Mouse (Mus musculus) liver (tissue): ENCODE data around the gene Cspg4.
"Not testable (repeated sequence)": the region's sequence is repeated elsewhere in the genome, so short reads cannot be mapped to it uniquely, and the experiment has no call there.

Experiments
- DNase-seq: peaks from one replicate; pipeline ENCODE4 v3.0.0-alpha.2; 2020; ENCODE audit warnings: mixed read lengths

The Cspg4 gene

GRCm38 (mm10) chr9:56894006-56894405, 29.2 kb downstream of the Cspg4 start:
- DNase-seq = no peak

GRCm38 (mm10) chr9:56896779-56897178, 31.9 kb downstream of the Cspg4 start:
- DNase-seq = no peak

DNA sequence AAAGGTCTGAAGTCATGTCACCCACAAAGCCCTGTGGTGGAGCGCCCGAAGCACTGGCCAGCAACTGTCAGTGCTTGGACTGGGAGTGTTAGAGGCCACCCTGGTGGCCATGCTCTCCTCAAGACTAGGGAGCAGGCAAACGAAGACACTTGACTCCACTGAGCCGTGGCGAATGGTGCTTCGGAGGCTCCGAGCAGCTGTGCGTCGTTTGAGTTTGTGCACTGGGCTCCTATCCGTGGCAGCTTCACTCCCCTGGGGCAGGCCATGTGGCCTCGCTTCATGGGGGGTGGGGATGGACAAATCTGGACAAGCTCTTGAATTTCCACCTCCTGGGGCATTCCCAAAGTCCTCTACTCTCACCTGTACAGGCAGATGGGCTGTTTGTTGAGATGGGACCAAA, 34.6 kb downstream of the Cspg4 start:
- no peak for DNase-seq

DNA sequence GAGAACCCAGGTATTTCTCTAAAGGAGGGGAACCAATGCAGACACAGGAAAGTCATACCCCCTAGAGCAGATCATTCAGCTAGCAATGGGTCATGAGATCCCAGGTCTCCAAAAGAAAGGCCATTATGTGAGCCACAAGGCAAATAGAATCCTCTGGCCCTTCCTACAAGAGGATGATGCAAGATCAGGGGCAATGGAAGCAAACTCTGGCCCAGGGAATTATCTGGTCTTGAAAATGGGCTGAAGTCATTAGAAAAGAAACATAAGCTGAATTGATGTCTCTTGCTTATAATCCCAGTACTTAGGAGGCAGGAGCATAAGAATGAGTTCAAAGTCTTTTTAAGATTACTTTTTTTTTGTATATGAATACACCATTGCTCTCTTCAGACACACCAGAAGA, 35.2 kb downstream of the Cspg4 start:
- DNase-seq = no peak

DNA sequence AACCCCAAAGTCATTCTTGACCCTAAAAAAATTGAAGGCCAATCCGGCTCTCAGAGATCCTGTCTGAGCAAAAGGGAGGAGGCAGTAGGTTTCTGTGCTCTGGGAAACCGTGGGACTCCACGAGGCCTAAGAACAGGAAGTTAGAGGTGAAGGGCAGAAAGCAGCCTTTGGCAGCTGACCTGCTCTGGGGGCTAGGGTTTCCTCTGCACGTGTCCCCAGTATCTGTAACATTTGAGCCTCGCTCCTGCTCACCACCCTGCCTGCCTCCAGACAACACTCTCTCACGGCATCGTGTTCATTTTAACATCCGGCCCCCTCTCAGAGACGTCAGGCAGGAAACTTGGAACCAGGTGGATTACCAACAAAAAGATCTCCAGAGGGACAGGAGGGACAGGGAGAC, 35.7 kb downstream of the Cspg4 start:
- DNase-seq = no peak

DNA sequence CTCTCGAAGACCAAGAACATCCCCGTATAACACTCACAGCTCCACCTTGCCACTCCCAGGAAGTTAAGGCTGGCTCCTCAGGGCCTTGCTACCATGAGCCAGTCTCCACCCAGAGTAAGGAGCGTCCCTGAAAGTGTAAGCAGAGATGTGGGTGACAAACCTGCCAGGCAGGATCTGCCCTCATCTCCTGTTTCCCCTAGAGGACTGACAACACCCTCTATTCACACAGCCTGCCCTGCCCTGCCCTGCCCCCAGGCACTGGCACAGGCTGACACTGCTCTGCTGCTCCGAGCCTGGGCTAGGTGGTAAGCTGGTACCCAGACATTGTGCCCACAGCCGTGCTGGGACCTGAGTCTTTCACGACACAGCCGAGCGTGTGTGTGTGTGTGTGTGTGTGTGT, 36.4 kb downstream of the Cspg4 start:
- no peak for DNase-seq

GRCm38 (mm10) chr9:56903662-56904061, 38.8 kb downstream of the Cspg4 start:
- no peak for DNase-seq

DNA sequence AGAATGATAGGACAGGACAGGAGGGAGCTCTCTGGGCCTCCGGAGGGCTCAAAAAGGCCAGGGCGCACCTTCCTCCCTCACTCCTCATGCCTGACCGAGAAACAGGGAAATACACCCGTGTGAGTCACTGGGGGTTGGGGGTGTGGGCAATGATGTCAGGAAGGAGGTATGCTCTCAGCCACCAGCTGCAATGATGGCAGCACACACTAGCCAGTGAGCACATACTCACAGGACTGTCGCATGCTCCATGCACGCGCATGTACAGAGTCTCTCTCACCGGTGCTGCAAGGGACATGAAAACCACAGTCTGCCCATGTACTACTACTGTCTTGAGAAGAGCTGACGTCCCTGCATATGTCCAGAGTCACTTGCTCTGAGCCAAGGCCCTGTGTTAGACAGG, 42.7 kb downstream of the Cspg4 start:
- no peak for DNase-seq

DNA sequence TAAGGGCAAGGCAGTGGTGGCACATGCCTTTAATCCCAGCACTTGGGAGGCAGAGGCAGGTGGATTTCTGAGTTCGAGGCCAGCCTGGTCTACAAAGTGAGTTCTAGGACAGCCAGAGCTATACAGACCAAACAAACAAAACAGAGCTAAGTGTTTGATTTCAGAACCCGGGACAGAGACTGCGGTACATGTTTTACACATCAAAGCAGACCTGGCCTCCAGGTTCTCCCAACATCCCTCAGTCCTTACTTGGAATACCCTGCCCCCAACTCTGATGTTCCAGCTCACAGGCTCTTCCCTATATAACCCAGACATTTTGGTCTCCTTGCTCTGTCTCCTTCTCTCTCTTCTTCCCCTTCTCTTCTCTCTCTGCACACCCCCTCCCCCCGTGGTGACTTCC, 45.2 kb downstream of the Cspg4 start:
- not testable (repeated sequence) for DNase-seq

DNA sequence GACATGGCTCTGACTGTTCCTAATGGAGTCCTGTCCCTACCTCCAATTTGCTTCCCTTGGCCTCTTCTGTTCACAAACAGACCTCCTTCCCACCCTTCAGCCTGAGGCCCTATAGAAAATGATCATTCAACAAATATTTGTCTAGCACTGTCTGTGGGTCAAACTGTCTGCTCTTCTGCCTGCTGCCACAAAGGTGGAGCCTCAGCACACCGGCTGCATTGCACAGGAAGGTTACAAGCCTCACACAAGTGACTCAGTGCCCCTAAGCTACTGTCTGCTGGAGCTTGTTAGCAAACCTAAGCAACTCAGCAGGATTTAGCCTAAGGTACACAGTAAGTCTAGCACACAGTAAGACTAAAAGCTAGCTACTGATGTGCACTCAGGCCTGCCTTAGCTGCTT, 46.2 kb downstream of the Cspg4 start:
- no peak for DNase-seq

GRCm38 (mm10) chr9:56913991-56914390, 49.2 kb downstream of the Cspg4 start:
- no peak for DNase-seq

- no peak for DNase-seq
Observed at GRCm38 (mm10) chr9:56915116-56915515, 50.3 kb downstream of the Cspg4 start.

GRCm38 (mm10) chr9:56915695-56916410, 51.0 kb downstream of the Cspg4 start:
- no peak for DNase-seq

GRCm38 (mm10) chr9:56917131-56917530, 52.3 kb downstream of the Cspg4 start:
- no peak for DNase-seq

DNA sequence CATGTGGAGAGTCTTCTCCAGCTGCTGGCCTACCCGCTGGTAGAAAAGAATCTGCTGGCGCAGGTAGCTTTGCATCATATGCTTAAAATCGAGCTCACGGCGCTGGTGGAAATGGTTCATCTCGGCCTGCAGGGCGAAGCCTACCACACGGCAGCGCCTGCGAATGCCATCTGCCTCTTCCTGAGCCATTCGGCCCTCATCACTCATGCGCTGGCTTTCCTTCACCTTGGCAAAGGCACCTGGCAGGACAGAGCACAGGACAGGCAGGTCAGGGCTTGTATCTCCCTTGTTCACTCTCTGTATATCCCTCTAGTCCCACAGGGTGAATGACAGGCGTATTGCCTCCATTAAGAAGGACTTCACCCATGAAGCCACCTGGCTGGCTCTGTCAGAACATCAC, 53.6 kb downstream of the Cspg4 start:
- DNase-seq = no peak

DNA sequence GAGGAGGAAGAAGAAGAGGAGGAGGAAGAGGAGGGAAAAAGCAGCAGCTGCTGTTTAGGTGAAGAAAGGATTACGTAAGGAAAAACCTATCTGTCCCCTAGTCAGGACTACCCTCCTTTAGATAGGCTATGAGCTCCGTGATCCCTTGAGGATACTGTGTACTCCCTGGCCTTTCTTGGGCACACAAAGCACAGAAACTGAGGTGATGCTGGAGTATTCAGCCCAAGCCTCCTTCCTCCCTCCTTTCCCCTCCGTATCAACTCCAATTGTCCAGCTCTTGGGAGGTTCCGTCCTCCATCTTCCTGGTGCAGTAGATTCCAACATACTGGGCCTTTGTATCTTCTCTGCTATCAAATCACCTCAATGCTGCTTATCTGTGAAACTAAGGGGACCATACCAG, 57.9 kb downstream of the Cspg4 start:
- DNase-seq = no peak

GRCm38 (mm10) chr9:56923841-56924650, 59.2 kb downstream of the Cspg4 start:
- no peak for DNase-seq

DNA sequence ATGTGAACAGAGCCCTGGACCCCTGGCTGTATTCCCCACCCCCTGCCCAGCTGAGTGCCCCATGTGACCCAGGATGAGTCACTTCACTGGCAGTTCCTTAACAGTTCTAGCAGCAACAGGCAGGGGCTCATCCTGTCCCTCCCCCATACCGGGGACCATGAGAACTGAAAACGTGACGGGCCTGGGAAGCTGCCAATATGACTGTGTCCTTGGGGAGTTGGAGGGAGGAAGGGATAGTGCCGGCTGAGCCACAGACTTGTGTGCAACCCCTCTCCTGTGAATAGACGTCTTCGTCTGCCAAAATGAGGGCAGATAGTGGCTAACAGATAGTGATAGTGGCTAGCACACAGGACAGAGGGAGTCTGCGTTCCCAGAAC, 59.8 kb downstream of the Cspg4 start:
- DNase-seq = peak; percentile 58

DNA sequence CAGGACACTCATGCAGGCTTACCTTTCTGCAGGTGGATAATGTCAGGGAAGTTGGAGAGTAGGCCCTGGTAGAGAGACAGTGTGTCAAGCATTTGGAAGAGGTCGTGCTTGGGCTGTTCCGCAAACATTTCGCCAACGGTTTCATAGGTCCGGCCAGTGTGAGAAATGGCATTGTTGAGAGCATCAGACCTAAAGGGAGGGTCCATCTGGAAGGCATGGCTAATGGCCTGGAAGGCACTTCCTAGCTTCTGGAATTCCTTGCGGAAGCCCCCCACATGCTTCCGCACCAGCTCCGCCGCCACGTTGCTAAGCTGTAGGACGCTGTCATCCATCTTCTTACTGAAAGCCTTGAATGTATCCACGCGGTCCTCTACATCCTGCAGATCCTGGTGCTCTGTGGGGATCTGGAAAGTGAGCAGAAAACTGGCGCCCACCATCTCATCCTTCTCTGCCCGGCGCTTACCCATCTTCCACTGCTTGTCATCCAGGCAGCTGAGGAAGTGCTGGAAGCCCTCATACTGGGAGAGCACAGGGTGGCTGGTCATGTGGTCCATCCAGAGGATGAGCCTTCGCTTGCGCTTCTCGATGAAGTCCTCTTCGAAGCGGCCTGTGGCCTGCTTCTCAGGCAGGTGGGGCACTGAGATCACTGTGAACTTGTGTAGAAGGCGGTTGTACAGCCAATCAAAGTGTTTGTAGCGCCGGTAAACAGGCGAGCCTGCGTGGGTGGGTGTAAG, 60.6 kb downstream of the Cspg4 start:
- no peak for DNase-seq

DNA sequence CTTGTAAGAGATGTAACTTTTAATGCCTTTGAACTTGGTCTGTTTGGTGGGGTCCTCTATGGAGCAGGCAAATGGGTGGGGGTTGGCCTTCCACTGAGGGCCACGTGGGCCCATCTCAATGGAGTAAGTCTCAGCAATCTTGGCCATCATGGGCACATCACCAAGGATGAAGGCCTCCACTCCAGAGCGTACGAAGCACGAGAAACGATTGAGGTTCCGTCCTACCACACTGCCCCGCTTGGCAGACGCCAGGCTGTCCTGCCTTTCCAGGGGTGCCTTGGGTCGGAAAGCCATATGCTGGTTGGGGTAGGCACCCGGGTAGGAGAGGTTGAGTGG, 61.2 kb downstream of the Cspg4 start:
- no peak for DNase-seq

GRCm38 (mm10) chr9:56926387-56926786, 61.6 kb downstream of the Cspg4 start:
- no peak for DNase-seq

DNA sequence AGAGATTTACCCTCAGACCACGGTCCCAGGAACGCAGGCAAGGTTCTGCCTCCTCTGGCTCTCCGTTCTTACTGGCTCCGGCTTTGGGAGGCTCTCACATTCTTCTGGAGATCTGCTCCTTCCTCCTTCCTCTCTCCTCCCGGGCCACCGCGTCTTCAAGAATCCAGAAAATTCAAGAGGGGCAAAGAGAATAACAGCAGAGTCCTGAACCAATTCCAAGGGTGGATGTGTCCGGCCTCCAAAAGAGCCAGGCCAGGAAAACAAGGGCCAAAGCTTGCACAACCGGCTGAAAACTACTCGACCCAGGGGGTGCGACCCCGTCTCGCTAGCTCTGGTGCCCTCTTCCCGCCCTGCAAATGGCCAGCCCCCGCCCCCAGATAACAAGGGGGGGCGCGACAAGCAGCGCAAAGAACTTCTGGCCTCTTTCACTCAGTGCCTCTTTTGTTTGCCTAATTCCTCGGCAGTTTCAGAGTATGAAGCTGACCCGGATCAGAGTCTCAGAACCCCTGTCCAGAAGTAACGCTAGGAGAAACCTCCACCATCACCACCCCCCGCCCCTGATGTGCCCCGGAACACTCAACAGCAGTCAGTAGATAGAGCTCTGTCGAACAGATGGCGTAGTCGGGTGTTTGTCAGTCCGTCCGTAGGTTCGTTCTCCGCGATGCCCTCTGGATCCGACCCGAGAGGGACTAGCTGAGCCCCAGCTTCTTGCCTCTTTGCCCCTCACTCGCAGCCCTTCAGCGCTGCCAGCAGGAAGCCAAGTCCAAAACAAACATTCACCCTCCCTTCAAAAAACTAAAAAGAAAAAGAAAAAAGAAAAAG, 62.6 kb downstream of the Cspg4 start:
- DNase-seq = peak; percentile 25
